Mouse (Mus musculus) embryonic facial prominence, embryonic 14.5 days (tissue): ENCODE results near the gene Mapkap1. TPM values are rescaled to one million over a fixed set of nuclear protein-coding genes. Genes with fewer than 3 reads are reported as not detected.

Source experiments
- ATAC-seq: fragments of 200-750 bp; cut with Nextera tagmentation; 2 replicates; pipeline ENCODE4 v1.8.0; 2017; ENCODE audit warnings: low read depth, moderate number of reproducible peaks, moderate TSS enrichment
- DNase-seq: peaks from one replicate; pipeline ENCODE4 v3.0.0-alpha.2; 2015; ENCODE audit warnings: low spot score
- H3K27ac ChIP-seq: fragments of 300-500 bp; sonication (generic); replicated peaks from 2 replicates; pipeline ENCODE4 v1.5.1; 2014; ENCODE audit warnings: low read depth, mild to moderate bottlenecking, low read length, moderate library complexity
- H3K27me3 ChIP-seq: fragments of 300-500 bp; sonication (generic); replicated peaks from 2 replicates; pipeline ENCODE4 v1.6.1; 2014; ENCODE audit warnings: low read length; ENCODE audit not compliant: control insufficient read depth, insufficient read depth
- H3K36me3 ChIP-seq: fragments of 300-500 bp; sonication (generic); 2 replicates; pipeline ENCODE4 v1.6.1; 2014; ENCODE audit warnings: low read length, mixed read lengths; ENCODE audit not compliant: control insufficient read depth, insufficient read depth
- H3K4me1 ChIP-seq: fragments of 300-500 bp; sonication (generic); 2 replicates; pipeline ENCODE4 v1.6.1; 2014; ENCODE audit warnings: antibody characterized with exemption, low read length; ENCODE audit not compliant: control insufficient read depth, insufficient read depth
- H3K4me2 ChIP-seq: fragments of 300-500 bp; sonication (generic); 2 replicates; pipeline ENCODE4 v1.6.1; 2014; ENCODE audit warnings: low read depth, mild to moderate bottlenecking, low read length, moderate library complexity, mixed read lengths
- H3K4me3 ChIP-seq: fragments of 300-500 bp; sonication (generic); 2 replicates; pipeline ENCODE4 v1.5.1; 2014; ENCODE audit warnings: low read depth, mild to moderate bottlenecking, low read length
- H3K9ac ChIP-seq: fragments of 300-500 bp; sonication (generic); 2 replicates; pipeline ENCODE4 v1.6.1; 2014; ENCODE audit warnings: low read depth, mild to moderate bottlenecking, low read length, moderate library complexity, mixed read lengths
- H3K9me3 ChIP-seq: fragments of 300-500 bp; sonication (generic); 2 replicates; pipeline ENCODE4 v1.6.1; 2016; ENCODE audit warnings: low read length; ENCODE audit not compliant: control insufficient read depth
- WGBS: fragments of 180-500 bp; shearing (Covaris S2); extraction: QIAGEN DNeasy Blood & Tissue Kit; methylation state at CpG from one replicate; pipeline ENCODE4 v1.1.7; 2014; 5-methylcytosine and 5-hydroxymethylcytosine counted together
- polyA plus RNA-seq: library from polyadenylated mRNA; unstranded; fragments of >200 nt; fragmentation: Nextera tagmentation; extraction: Ambion mirVana; gene quantifications from 2 replicates; pipeline ENCODE4 v1.2.1, GENCODE M21; 2014

Gene Mapkap1
- polyA plus RNA-seq, 1 experiment from 2014 or later: 88.0 TPM

DNA sequence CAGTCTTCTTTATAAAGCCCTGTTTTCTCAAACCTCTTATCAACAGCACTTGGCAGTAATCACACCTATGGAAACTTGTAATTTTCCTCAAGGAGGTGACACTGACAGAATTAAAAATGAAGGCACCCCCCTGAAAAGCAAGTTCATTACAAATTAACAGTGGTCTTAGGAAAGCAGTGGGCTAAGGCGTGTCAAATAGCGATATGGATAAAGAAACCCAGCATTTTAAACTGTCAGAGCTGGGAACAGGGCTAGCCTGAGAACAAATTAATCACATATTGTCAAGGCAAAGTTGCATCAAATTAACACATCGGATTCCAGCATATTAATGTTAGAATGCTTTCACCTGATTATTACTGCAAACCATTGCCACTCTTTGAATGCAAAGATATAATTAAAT, 55.9 kb downstream of the Mapkap1 start:
- no peaks in the 10 kb centered on the region for H3K36me3 ChIP-seq
- WGBS: 89% methylated on average over 3 of the region's 3 CpGs
- no peaks in the 10 kb centered on the region for H3K4me1 ChIP-seq
- ATAC-seq (no peak), DNase-seq (no peak)
- H3K4me3 ChIP-seq: no peak overlapping the region
- H3K4me2 ChIP-seq: no peak overlapping the region
- no peak overlapping the region for H3K27ac ChIP-seq
- H3K9ac ChIP-seq: no peak overlapping the region
- no peaks in the 10 kb centered on the region for H3K27me3 ChIP-seq
- H3K9me3 ChIP-seq: no peaks in the 10 kb centered on the region

DNA sequence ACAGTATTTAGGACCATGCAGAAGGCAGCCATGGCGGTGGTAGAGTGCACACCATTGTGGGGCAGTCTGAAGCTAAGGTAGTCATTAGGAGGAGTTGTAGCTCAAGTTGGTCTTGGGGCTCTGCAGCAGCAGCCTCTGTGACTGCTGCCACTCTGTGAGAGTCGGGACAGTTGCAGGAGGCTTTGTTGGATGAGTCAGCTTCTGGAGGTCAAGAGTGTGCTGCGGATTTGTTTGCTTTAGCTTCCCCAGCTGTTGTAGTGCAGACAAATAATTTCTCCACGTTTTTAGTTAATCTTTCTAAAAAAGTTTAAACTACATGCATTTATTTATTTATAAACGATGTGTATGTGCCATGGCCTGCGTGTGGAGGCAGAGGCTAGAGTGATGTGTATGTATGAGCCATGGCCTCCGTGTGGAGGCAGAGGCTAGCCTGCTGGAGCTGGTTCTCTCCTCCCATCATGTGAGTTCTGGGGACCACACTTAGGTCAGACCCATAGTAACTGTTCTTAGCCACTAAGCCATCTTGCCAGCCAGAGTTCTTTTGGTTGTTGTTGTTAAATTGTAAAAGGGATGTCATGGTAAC, 62.1 kb downstream of the Mapkap1 start:
- no peak overlapping the region for H3K4me2 ChIP-seq
- no peak overlapping the region for H3K4me3 ChIP-seq
- no peak for ATAC-seq
- H3K9ac ChIP-seq: no peak overlapping the region
- 78% methylated on average over 7 of the region's 7 CpGs for WGBS
- no peaks in the 10 kb centered on the region for H3K36me3 ChIP-seq
- no peak for DNase-seq
- H3K27ac ChIP-seq: no peak overlapping the region
- no peaks in the 10 kb centered on the region for H3K4me1 ChIP-seq
- no peaks in the 10 kb centered on the region for H3K9me3 ChIP-seq
- no peaks in the 10 kb centered on the region for H3K27me3 ChIP-seq

DNA sequence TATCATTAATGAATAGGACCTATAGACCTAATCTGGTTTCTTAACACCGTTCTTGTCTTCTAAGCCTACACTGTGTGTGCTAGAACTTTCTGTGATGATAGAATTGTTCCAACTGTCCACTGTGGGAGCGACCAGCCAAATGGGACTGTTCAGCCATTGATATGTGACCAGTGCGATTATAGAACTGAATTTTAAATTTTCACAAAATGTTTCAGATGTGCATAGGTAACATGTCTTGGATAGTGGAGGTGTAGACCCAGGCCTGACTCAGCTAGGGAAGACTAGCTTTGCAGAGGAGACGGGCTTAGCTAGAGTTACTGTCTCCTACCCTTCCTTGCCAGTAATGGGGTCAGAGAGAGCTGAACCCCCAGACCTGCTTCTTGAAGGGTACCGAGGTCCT, 62.8 kb downstream of the Mapkap1 start:
- no peak overlapping the region for H3K4me3 ChIP-seq
- no peaks in the 10 kb centered on the region for H3K27me3 ChIP-seq
- no peak for DNase-seq
- H3K4me1 ChIP-seq: no peaks in the 10 kb centered on the region
- WGBS: 93% methylated on average over 5 of the region's 5 CpGs
- H3K4me2 ChIP-seq: no peak overlapping the region
- no peak overlapping the region for H3K27ac ChIP-seq
- no peak for ATAC-seq
- H3K9me3 ChIP-seq: no peaks in the 10 kb centered on the region
- no peaks in the 10 kb centered on the region for H3K36me3 ChIP-seq
- H3K9ac ChIP-seq: no peak overlapping the region

DNA sequence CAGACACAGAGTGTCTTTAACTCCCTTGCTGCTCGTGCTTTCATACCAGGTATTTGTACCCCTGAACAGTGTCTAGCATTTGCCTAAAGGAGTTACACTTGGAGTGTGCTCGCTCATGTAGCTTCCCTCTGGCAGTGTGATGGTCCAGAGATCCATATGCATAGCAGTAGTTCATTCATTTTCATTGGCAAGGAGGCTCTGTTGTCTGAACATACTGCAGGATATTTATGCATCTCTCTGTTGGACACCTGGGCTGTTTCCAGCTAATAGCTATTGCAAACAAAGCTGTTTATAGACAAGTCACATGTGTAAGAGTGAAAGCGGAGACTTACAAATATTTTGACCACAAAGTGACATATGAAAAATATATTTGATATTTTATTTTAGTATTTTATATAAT, 67.2 kb downstream of the Mapkap1 start:
- Histone ChIP-seq H3K27ac (no peak overlapping the region), H3K4me1 (no peaks in the 10 kb centered on the region), H3K9me3 (no peaks in the 10 kb centered on the region), H3K4me2 (no peak overlapping the region), H3K9ac (no peak overlapping the region), H3K36me3 (no peaks in the 10 kb centered on the region), H3K4me3 (no peak overlapping the region), H3K27me3 (no peaks in the 10 kb centered on the region)
- ATAC-seq (no peak), DNase-seq (no peak)
- WGBS: 74% methylated on average over 3 of the region's 3 CpGs

DNA sequence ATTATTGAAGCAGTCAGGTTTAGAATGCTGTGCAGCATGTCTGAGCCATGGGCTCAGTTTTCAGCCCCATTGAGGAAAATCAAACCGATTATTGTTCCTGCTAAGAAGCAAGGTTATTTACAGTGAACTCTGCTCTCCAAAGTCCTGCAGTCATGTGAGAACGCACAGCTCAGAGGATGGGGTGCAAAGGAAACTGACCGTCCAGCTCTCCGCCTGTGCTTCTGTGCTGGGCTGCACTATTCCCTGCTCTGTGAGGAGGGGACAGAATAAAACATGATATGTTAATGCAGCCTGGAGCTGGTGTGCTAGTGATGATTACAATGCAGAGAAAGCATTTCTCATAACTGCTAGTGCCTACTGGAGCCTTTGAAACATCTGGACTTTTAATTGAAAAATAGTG, 74.8 kb downstream of the Mapkap1 start:
- H3K27ac ChIP-seq: no peak overlapping the region
- no peak overlapping the region for H3K4me2 ChIP-seq
- DNase-seq (no peak), ATAC-seq (no peak; the same call in 1 of the 2 replicates)
- H3K4me1 ChIP-seq: no peaks in the 10 kb centered on the region
- H3K4me3 ChIP-seq: no peak overlapping the region
- H3K36me3 ChIP-seq: no peaks in the 10 kb centered on the region
- H3K9ac ChIP-seq: no peak overlapping the region
- H3K9me3 ChIP-seq: no peaks in the 10 kb centered on the region
- 36% methylated on average over 4 of the region's 4 CpGs for WGBS
- H3K27me3 ChIP-seq: no peaks in the 10 kb centered on the region

DNA sequence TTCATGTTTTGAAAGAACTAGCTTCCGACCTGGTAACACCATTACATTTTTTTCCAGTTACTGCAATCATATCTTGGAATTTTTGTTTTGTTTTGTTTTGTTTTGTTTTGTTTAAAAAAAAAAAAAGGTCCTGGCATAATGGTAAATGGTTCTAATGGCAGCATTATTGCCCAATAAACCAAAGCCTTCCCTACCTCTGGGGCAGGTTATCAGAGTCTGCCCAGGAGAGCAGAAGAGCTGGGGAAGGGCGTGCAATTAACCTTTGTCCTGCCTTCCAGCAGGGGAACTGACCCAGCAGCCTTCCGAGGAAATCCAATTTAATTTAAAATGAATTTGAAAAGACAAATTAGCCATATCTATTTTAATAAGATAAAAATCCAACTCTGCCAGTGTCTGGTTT, 75.5 kb downstream of the Mapkap1 start:
- DNase-seq (no peak), ATAC-seq (no peak)
- H3K9me3 ChIP-seq: no peaks in the 10 kb centered on the region
- H3K4me1 ChIP-seq: no peaks in the 10 kb centered on the region
- H3K4me2 ChIP-seq: no peak overlapping the region
- no peak overlapping the region for H3K27ac ChIP-seq
- no peak overlapping the region for H3K4me3 ChIP-seq
- WGBS: 59% methylated on average over 3 of the region's 3 CpGs
- H3K9ac ChIP-seq: no peak overlapping the region
- no peaks in the 10 kb centered on the region for H3K36me3 ChIP-seq
- H3K27me3 ChIP-seq: no peaks in the 10 kb centered on the region

DNA sequence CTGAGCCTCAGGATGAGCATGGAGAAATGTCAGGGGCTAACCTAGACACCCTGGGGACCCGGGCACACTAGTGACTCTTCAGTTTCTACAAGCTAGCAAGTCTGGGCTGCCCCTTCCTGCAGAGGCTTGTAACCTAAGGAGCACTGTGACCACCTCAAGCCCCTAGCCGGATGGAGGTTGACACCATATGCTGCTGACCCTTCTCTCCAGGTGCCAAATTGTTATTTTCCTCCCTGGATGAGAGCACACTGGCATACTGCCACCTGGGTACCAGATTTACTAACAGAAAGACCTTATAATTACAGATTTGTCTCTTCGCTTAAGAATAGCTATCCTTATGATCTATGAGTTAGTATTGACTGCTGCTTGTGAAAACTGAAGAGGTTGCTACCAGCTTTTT, 76.0 kb downstream of the Mapkap1 start:
- DNase-seq (no peak), ATAC-seq (no peak)
- WGBS: 63% methylated on average over 3 of the region's 3 CpGs
- Histone ChIP-seq H3K36me3 (no peaks in the 10 kb centered on the region), H3K4me1 (no peaks in the 10 kb centered on the region), H3K9ac (no peak overlapping the region), H3K27me3 (no peaks in the 10 kb centered on the region), H3K27ac (no peak overlapping the region), H3K9me3 (no peaks in the 10 kb centered on the region), H3K4me2 (no peak overlapping the region), H3K4me3 (no peak overlapping the region)

DNA sequence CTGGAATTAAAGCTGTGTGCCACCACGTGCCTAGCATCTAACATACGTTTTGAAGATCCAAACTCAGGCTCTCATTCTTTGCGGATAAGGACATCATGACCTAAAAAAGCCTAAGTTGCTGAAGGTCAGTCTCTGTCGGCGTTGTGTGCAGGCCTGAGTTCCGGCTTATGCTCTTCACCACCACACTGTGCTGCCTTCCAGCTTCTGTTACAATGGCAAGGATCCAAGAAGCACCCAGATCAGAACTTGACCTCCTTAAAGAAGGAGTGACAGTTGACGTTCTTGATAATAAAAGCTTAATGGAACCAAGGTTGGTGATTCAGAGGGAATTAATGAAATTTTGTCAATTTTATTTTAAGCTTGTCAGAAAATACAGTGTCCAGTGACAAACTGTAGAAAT, 80.7 kb downstream of the Mapkap1 start:
- WGBS: 86% methylated on average over 7 of the region's 7 CpGs

DNA sequence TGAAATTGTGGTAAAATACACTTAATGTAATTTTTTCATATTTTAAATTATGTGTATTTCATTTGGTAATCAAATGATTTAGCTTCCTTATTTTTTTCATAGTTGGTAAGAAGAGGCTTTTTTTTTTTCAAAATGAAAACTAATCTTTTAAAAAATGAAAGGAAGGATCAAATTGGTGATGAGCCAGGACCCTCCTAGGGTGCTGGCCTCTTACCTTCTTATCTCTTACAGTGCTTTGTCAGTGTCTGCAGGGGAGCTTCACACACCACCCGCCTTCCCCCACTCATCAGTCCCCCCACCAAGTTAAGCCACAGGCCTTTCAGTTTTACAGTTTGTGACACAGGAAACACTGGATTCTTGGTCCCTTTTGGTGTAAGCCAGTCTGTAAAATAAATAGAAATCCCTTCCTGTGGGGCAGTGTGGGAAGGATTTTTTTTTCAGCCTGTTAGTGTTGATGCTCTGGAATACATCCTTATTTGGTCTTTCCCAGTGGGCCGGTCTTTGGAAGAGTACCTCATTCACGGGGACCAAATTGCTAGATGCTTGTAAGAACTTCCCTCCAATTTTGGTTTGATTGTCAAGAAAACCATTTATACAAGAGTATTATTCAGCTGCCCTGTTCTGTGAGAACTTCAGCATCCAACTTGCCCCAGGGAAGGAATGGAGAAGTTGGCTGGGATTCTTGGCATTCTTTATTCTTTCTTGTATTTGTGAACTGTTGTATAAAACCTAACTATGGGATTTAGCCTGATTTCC, 97.6 kb downstream of the Mapkap1 start:
- no peak overlapping the region; the same call in 1 of the 2 replicates for H3K27ac ChIP-seq

More for the DNA sequence above, 80.7 kb downstream of the Mapkap1 start:
- ATAC-seq: no peak
- Histone ChIP-seq H3K36me3 (no peaks in the 10 kb centered on the region), H3K4me2 (no peak overlapping the region), H3K9me3 (no peaks in the 10 kb centered on the region), H3K4me3 (no peak overlapping the region), H3K9ac (no peak overlapping the region), H3K27ac (no peak overlapping the region), H3K4me1 (no peaks in the 10 kb centered on the region), H3K27me3 (no peaks in the 10 kb centered on the region)
- DNase-seq: no peak

More for the DNA sequence above, 97.6 kb downstream of the Mapkap1 start:
- ATAC-seq (no peak), DNase-seq (peak; percentile 74)
- H3K9ac ChIP-seq: no peak overlapping the region
- no peaks in the 10 kb centered on the region for H3K4me1 ChIP-seq
- peaks cover 6% of the 10 kb centered on the region; the same call in 1 of the 2 replicates for H3K36me3 ChIP-seq
- H3K27me3 ChIP-seq: no peaks in the 10 kb centered on the region
- no peaks in the 10 kb centered on the region for H3K9me3 ChIP-seq
- H3K4me2 ChIP-seq: 0 out of 2 replicates have a peak overlapping the region, but pooled peaks have one; percentile 7
- H3K4me3 ChIP-seq: no peak overlapping the region
- 34% methylated on average over 3 of the region's 3 CpGs for WGBS
